Mouse (Mus musculus): Measurements from ENCODE around the gene Rpl13. TPM values are rescaled to one million over a fixed set of nuclear protein-coding genes. Genes with fewer than 3 reads are reported as not detected.
A peak's percentile ranks its signal among the peaks of the same experiment; 100 is the strongest.

Rpl13 gene
- polyA plus RNA-seq, 1 experiment from 2014 or later = 1,906 TPM

DNA sequence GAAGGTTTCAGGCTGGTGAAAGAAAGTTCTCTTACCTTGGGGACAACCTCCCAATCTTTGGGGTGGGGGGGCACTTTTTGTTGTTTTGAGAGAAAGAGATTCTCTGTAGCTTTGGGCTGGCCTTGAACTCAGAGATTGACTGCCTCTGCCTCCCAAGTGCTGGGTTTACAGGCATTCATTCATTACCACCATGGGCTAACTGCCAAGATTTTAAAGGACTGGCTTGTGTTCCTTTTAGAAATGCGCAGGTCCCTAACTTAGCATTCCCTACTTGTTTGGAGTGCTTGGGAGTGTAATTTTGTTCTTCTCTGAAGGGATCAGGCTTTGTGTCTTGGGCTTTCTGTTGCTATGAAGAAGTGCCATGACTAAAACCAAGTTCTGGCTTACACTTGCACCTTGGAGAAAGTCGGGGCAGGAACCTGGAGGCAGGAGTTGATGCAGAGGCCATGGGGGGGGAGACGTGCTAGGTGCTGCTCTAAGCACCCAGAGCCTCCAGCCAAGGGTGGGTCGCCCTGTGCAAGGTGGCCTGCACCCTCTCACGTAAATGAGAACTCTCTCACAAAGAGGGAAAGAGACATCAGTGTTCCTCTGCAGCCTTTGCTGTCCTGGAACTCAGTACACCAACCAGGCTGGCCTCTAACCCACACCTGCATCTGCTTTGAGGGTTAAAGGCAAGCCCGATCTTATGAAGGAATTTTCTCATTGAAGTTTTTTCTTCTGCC, 2.1 kb downstream of the Rpl13 start:
- peak overlapping the region; percentile 85; the same call in 1 of the 2 replicates for H3K4me3 ChIP-seq (ENCODE audit: low read depth, low read length)
- peaks cover 28% of the 10 kb centered on the region for H3K36me3 ChIP-seq (ENCODE audit: control insufficient read depth, insufficient read depth, low read length)
- peak overlapping the region; percentile 99 for H3K9ac ChIP-seq (ENCODE audit: low read length)
- peaks cover 8% of the 10 kb centered on the region for H3K4me1 ChIP-seq (replicated peaks; ENCODE audit: control insufficient read depth, insufficient read depth, low read length)
- peak overlapping the region; percentile 91 for H3K4me2 ChIP-seq (ENCODE audit: low read length)
- DNase-seq (ENCODE audit: low spot score) (no peak), ATAC-seq (replicated peaks; ENCODE audit: low FRiP score, low TSS enrichment, low read depth) (no peak)
- no peaks in the 10 kb centered on the region for H3K9me3 ChIP-seq (ENCODE audit: control insufficient read depth, low read length)
- H3K27ac ChIP-seq (ENCODE audit: low read depth) = peak overlapping the region; percentile 89; the same call in 1 of the 2 replicates
- 85% methylated on average over 6 of the region's 6 CpGs for WGBS
- no peaks in the 10 kb centered on the region for H3K27me3 ChIP-seq (replicated peaks; ENCODE audit: control insufficient read depth, insufficient read depth, low read length)

DNA sequence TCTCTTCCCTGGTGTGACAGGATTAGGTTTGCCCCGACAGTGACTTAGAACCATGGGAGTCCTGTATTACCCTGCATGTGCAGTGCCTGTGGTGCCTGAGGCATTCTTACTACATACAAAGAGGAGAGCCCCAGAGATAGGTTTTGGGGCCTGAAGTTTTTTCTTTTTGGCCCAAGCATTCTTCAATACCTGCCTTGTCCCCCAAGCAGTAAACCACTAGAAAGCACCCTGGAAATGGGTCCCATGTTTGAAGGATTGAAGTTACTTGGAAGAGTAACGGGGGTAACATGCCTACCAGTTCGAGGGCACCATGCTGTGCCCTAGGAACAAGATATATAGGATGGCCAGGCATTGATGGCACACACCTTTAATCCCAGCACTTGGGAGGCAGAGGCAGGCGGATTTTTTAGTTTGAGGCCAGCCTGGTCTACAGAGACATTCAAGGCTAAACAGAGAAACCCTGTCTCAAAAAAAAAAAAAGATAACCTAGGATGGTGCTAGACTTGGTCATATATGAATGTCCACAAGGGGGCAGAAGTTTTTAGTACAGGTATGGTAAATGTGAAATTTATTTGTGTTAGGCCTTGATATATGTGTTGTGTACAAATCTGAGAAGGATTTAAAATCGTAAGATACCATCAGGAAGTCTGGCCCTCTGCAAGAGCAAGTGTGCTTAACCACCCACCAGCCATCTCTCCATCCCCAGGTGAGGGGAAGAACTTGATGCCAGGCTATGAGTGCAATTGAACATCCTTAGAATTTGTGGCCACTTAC, 3.6 kb downstream of the Rpl13 start:
- peak; percentile 26; the same call in 1 of the 2 replicates for ATAC-seq (replicated peaks; ENCODE audit: low FRiP score, low TSS enrichment, low read depth)
- H3K4me3 ChIP-seq (ENCODE audit: low read depth, low read length) = no peak overlapping the region
- H3K9me3 ChIP-seq (ENCODE audit: control insufficient read depth, low read length) = no peaks in the 10 kb centered on the region
- H3K9ac ChIP-seq (ENCODE audit: low read length) = no peak overlapping the region
- no peak overlapping the region for H3K4me2 ChIP-seq (ENCODE audit: low read length)
- H3K36me3 ChIP-seq (ENCODE audit: control insufficient read depth, insufficient read depth, low read length) = peaks cover 28% of the 10 kb centered on the region
- no peak overlapping the region for H3K27ac ChIP-seq (ENCODE audit: low read depth)
- no peak for DNase-seq (ENCODE audit: low spot score)
- WGBS = 64% methylated on average over 5 of the region's 5 CpGs
- peaks cover 8% of the 10 kb centered on the region for H3K4me1 ChIP-seq (replicated peaks; ENCODE audit: control insufficient read depth, insufficient read depth, low read length)
- no peaks in the 10 kb centered on the region for H3K27me3 ChIP-seq (replicated peaks; ENCODE audit: control insufficient read depth, insufficient read depth, low read length)

DNA sequence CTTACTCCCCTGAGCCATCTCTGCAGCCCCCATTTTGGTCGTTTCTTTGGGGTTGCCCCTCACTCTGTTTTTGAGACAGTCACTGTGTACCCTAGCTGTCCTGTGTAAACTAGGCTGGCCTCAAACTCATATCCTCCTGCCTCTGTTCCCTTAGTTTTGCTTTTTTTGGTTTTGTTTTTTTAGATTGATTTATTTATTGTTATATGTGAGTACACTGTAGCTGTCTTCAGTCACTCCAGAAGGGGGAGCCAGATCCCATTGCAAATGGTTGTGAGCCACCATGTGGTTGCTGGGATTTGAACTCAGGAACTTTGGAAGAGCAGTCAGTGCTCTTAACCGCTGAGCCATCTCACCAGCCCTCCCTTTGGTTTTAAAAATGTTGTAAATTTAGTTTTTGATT, 4.4 kb downstream of the Rpl13 start:
- WGBS = 49% methylated on average over 2 of the region's 2 CpGs
- DNase-seq (ENCODE audit: low spot score) = no peak
- no peak for ATAC-seq (replicated peaks; ENCODE audit: low FRiP score, low TSS enrichment, low read depth)

DNA sequence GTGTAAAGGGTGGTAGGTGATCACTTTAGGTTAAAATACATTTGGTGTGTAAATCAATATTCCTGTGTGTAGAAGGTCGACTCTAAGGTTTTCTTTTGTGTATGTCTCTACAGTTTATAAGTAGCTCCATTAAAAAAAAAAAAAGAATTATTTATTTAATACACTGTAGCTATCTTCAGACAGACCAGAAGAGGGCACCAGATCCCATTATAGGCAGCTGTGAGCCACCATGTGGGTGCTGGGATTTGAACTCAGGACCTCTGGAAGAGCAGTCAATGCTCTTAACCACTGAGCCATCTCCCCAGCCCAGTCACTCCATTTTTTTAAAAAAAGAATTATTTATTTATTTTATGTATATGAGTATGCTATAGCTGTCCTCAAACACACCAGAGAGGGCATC, 5.9 kb downstream of the Rpl13 start:
- Histone ChIP-seq H3K4me3 (ENCODE audit: low read depth, low read length) (no peak overlapping the region), H3K9ac (ENCODE audit: low read length) (no peak overlapping the region), H3K9me3 (ENCODE audit: control insufficient read depth, low read length) (no peaks in the 10 kb centered on the region), H3K27me3 (replicated peaks; ENCODE audit: control insufficient read depth, insufficient read depth, low read length) (no peaks in the 10 kb centered on the region), H3K4me1 (replicated peaks; ENCODE audit: control insufficient read depth, insufficient read depth, low read length) (peaks cover 8% of the 10 kb centered on the region), H3K27ac (ENCODE audit: low read depth) (no peak overlapping the region), H3K4me2 (ENCODE audit: low read length) (no peak overlapping the region), H3K36me3 (ENCODE audit: control insufficient read depth, insufficient read depth, low read length) (peaks cover 28% of the 10 kb centered on the region)
- no peak for DNase-seq (ENCODE audit: low spot score)
- ATAC-seq (replicated peaks; ENCODE audit: low FRiP score, low TSS enrichment, low read depth) = no peak
- 61% methylated on average over 1 of the region's 1 CpGs for WGBS

More for the DNA sequence above, 4.4 kb downstream of the Rpl13 start:
- Histone ChIP-seq H3K9me3 (ENCODE audit: control insufficient read depth, low read length) (no peaks in the 10 kb centered on the region), H3K9ac (ENCODE audit: low read length) (no peak overlapping the region), H3K27me3 (replicated peaks; ENCODE audit: control insufficient read depth, insufficient read depth, low read length) (no peaks in the 10 kb centered on the region), H3K4me3 (ENCODE audit: low read depth, low read length) (no peak overlapping the region), H3K4me1 (replicated peaks; ENCODE audit: control insufficient read depth, insufficient read depth, low read length) (peaks cover 8% of the 10 kb centered on the region), H3K36me3 (ENCODE audit: control insufficient read depth, insufficient read depth, low read length) (peaks cover 28% of the 10 kb centered on the region), H3K4me2 (ENCODE audit: low read length) (no peak overlapping the region), H3K27ac (ENCODE audit: low read depth) (no peak overlapping the region)

DNA sequence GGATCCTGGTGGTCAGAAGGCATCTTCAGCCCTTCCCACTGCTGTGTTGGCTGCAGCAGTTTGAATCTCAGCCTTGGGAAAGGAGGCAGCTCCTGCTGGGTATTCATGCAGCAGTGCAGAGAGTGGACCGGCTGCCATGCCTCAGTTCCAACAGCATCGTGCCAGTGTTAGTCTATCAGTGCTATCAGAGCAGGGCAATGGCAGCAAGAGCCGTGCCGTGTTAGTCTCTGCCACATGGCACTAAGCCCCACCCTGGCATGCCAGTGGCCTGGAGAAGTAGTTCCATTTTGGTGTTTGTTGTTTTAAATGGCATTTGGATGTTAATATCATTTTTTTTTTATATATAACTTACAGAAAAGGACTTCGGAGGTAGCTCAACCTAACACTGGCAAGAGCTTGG, 6.8 kb downstream of the Rpl13 start:
- Histone ChIP-seq H3K27ac (ENCODE audit: low read depth) (no peak overlapping the region), H3K9ac (ENCODE audit: low read length) (no peak overlapping the region), H3K4me3 (ENCODE audit: low read depth, low read length) (no peak overlapping the region), H3K9me3 (ENCODE audit: control insufficient read depth, low read length) (no peaks in the 10 kb centered on the region), H3K36me3 (ENCODE audit: control insufficient read depth, insufficient read depth, low read length) (peaks cover 19% of the 10 kb centered on the region), H3K27me3 (replicated peaks; ENCODE audit: control insufficient read depth, insufficient read depth, low read length) (no peaks in the 10 kb centered on the region), H3K4me1 (replicated peaks; ENCODE audit: control insufficient read depth, insufficient read depth, low read length) (peaks cover 1% of the 10 kb centered on the region), H3K4me2 (ENCODE audit: low read length) (no peak overlapping the region)
- ATAC-seq (replicated peaks; ENCODE audit: low FRiP score, low TSS enrichment, low read depth) (no peak), DNase-seq (ENCODE audit: low spot score) (no peak)
- 82% methylated on average over 5 of the region's 5 CpGs for WGBS

DNA sequence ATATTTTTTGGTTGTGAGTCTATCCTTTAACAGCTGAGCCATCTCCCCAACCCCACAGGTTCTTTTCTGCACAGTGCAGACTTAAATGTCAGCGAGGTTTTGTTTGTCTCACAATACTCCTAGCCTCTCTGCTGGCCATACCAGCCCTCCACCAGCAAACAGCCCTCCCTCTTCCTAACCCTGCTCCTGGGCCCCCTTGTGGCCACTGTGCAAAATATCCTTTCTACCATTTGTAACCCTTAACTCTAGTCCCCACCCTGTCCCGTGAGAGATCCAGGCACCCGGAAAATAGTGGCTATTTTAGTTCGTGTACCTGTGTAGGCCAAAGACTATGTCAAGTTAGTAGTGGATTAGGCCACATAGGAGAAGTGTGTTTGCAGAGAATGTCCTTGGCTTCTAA, 8.5 kb downstream of the Rpl13 start:
- Histone ChIP-seq H3K9ac (ENCODE audit: low read length) (no peak overlapping the region), H3K4me2 (ENCODE audit: low read length) (no peak overlapping the region), H3K27ac (ENCODE audit: low read depth) (no peak overlapping the region), H3K27me3 (replicated peaks; ENCODE audit: control insufficient read depth, insufficient read depth, low read length) (peaks cover 2% of the 10 kb centered on the region; the same call in 1 of the 2 replicates), H3K9me3 (ENCODE audit: control insufficient read depth, low read length) (no peaks in the 10 kb centered on the region), H3K36me3 (ENCODE audit: control insufficient read depth, insufficient read depth, low read length) (peaks cover 2% of the 10 kb centered on the region), H3K4me1 (replicated peaks; ENCODE audit: control insufficient read depth, insufficient read depth, low read length) (no peaks in the 10 kb centered on the region), H3K4me3 (ENCODE audit: low read depth, low read length) (no peak overlapping the region)
- DNase-seq (ENCODE audit: low spot score) (no peak), ATAC-seq (replicated peaks; ENCODE audit: low FRiP score, low TSS enrichment, low read depth) (peak; percentile 50; the same call in 1 of the 2 replicates)
- WGBS = 18% methylated on average over 4 of the region's 4 CpGs

DNA sequence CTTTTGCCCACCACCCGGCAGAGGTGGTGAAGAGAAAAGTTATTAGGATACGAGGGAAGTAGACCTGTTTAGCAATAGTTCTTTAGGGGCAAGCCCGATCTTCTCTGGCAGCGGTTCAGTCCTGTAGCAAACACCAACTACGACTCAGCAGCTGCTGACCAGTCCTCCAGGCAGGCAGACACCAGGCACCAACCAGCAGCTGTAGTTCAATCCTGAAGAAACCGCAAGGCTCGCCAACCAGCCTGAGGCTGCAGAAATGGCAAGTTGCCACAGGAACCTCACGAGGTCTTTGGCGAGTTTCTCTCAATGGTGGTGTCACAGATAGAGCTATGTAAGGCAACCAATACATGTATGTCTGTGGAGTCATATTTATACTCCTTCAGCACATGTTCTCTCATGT, 10.7 kb downstream of the Rpl13 start:
- ATAC-seq (replicated peaks; ENCODE audit: low FRiP score, low TSS enrichment, low read depth) (no peak), DNase-seq (ENCODE audit: low spot score) (no peak)
- no peak overlapping the region for H3K9ac ChIP-seq (ENCODE audit: low read length)
- H3K36me3 ChIP-seq (ENCODE audit: control insufficient read depth, insufficient read depth, low read length) = no peaks in the 10 kb centered on the region
- no peak overlapping the region for H3K27ac ChIP-seq (ENCODE audit: low read depth)
- no peak overlapping the region for H3K4me3 ChIP-seq (ENCODE audit: low read depth, low read length)
- H3K27me3 ChIP-seq (replicated peaks; ENCODE audit: control insufficient read depth, insufficient read depth, low read length) = peaks cover 23% of the 10 kb centered on the region
- H3K4me2 ChIP-seq (ENCODE audit: low read length) = no peak overlapping the region
- peaks cover 12% of the 10 kb centered on the region for H3K4me1 ChIP-seq (replicated peaks; ENCODE audit: control insufficient read depth, insufficient read depth, low read length)
- 80% methylated on average over 9 of the region's 9 CpGs for WGBS
- no peaks in the 10 kb centered on the region for H3K9me3 ChIP-seq (ENCODE audit: control insufficient read depth, low read length)

DNA sequence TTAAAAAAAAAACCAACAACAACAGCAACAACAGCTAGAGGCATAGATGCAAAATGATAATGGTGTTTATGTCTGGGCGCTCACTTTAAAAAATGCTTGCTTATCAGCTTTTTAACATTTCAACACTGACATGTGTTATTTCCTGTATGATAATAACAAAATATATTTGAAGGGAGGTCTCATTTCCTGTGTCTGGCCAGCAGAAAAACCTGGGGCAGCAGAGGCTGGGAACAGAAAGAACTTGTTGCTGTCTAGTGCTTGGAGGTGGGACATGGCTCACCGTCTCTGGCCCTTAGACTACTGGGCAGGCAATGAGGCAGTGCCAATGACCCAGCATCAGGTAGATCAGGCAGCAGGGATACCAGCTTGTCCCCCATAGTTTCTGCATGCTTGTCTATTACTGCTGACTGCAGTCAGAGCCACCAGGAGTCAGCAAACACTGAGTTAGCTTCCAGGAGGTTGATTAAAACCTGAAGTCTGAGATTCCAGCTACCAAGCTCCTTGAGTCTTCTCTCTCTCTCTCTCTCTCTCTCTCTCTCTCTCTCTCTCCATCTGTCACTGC, 11.8 kb downstream of the Rpl13 start:
- Histone ChIP-seq H3K4me1 (replicated peaks; ENCODE audit: control insufficient read depth, insufficient read depth, low read length) (peaks cover 12% of the 10 kb centered on the region), H3K4me2 (ENCODE audit: low read length) (no peak overlapping the region), H3K4me3 (ENCODE audit: low read depth, low read length) (no peak overlapping the region), H3K9me3 (ENCODE audit: control insufficient read depth, low read length) (no peaks in the 10 kb centered on the region), H3K27me3 (replicated peaks; ENCODE audit: control insufficient read depth, insufficient read depth, low read length) (peaks cover 34% of the 10 kb centered on the region), H3K9ac (ENCODE audit: low read length) (no peak overlapping the region), H3K27ac (ENCODE audit: low read depth) (no peak overlapping the region), H3K36me3 (ENCODE audit: control insufficient read depth, insufficient read depth, low read length) (no peaks in the 10 kb centered on the region)
- ATAC-seq (replicated peaks; ENCODE audit: low FRiP score, low TSS enrichment, low read depth) = no peak
- WGBS = 51% methylated on average over 2 of the region's 2 CpGs
- DNase-seq (ENCODE audit: low spot score) = no peak

Data from intestine, embryonic 14.5 days (tissue).